Mouse (Mus musculus) embryo, embryonic 11.5 days (tissue): ENCODE measurements at regions not wholly inside any gene's neighbourhood (a gene's known extent, or its start where the extent isn't known, plus 50 kb on each side); places are given as distances from the start of the nearest gene placed in this dataset.

Experiments used
- DNase-seq: peaks from one replicate; pipeline ENCODE4 v3.0.0-alpha.2; 2012; ENCODE audit warnings: low read depth, low spot score

DNA sequence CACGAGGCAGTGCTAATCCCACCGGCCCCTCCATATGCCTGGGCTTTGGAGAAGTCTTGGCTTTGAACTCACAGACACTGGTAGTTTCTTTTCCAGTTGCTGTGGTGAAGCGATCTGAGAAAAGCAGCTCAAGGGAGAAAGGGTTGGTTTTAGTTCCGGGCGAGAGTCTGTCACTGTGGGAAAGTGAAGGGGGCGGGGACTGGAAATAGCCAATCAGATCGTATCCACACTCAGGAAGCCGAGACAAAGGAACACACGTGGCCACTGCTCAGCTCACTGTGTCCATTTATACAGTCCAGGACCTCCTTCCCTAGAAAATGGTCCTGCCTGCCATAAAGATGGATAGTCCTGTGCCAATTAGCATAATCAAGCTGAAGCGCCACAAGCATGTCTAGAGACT is 57.2 kb upstream of the Tgfbr2 start:
- no peak for DNase-seq

DNA sequence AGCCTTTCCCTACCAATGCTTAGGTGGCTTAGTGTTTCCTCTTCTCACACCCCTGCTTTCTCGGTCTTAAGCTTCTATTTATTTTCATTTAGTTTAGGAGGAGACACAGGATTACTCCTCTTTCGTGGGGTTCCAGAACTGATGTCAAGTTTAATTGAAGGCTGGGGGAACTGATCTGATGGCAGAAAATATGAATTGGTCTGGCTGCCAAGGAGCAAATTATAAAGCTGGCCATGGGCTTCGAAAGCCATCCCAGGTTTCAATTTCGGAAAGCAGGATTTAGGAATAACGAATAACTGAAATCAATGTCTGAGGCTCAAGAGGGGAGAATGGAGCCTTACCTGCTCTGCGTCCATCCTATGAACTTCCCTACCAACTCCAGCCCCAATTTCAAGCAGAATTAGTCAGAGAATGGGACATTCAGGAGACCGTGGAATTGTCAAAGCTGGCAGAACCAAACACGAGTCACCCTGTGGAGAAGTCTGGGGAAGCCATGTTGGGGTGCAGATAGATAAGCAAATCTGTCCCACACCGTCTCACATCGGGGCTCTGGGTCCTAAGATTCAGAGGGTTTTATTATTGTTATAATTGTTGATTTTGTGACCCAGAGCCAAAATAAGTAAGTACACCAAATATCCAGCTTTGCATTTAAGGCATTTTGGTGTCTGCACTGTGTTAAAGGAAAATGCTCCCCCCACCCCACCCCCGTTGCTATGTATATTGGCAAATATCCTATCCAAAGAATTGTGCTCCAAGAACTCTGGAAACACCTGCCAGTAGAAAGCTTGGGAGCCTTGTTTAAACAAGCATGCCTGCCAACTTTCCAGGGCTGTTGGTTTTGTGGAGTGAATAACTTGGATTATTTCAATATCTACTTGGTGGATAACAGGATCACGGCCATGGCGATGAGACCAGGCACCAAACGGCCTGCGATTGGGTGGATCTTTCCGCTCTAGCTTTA is 56.5 kb upstream of the Tgfbr2 start:
- no peak for DNase-seq

DNA sequence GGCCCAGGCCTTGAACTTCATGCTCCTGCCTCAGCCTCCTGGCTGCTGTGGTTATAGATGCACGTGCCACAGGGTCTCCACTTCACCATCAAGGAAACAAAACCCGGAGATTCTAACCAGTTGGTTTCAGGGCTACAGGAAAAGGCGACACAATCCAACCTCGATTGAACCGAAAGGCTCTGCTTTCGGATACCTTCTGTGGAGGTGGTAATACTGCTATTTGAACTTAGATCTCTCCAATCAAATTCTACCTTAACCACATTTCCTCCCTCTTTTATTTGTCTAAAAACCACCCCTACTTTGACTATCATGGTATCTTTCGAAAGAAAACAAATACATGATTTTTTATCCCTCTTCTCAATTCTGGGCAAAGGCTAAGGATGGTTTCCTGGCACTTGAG is 55.2 kb upstream of the Tgfbr2 start:
- DNase-seq: no peak

DNA sequence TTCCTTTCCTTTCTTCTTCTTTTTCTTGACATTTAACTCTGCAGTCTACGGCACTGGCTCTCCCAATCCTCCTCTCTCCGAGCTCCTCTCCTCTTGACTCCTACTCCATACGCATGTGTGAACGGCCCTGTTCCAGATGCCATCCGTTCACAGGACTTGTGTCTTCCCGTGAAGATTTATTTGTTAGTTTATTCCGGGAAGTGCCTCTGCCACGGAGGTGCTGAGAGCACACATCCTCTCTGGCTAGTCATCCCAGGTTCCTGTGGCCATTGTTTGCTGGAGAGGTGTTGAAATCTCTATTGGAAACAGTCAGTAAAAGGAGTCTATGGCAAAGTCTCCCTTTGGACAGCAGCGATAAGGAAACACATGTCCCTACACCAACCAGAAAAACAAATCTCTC is 53.3 kb upstream of the Tgfbr2 start:
- no peak for DNase-seq

DNA sequence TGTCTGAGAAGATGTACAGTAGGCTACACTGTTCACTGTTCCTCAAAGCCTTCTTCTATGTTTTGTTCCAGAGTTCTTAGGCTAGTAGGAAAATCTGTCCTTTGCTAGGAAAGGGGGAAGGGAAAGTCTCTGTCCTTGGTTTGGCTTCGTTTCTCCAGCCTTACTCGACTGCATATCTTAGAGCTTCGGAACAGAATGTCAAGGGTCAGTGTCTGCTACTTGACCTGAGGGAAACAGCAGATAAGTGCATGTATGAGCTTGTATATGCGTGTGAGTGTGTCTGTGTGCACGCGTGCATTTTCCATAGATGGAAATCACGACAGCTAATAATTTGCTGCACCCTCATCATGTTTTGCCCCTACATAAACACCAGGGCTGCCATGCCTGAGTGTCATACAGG is 52.6 kb upstream of the Tgfbr2 start:
- DNase-seq: no peak
